ENCODE assay signal across 12 mouse cellular contexts in genomic region chr2:128296897-128297296, GRCm38 (mm10).
DNase-seq lines count a peak whose midpoint lies in the region; ATAC-seq and TF ChIP-seq lines count a peak whose summit lies in the region.
"Had no signal": no experiment of that assay in that cellular context is flagged by ENCODE, and none has a peak within 500 bp of the region (broad histone marks: within the 10 kb centered on the region; RNA-seq: fewer than 3 reads in every experiment).

No protein-coding gene starts in this region.

- H3K9me3 ChIP-seq in liver, postnatal 0 days (ENCODE audit: low read length): no peaks in the 10 kb centered on the region
- H3K9me3 ChIP-seq: embryonic facial prominence, embryonic 15.5 days had no signal

- no peak overlapping the region for H3K9ac ChIP-seq in liver, postnatal 0 days (replicated peaks)
- H3K9ac ChIP-seq: embryonic facial prominence, embryonic 15.5 days had no signal

- no peak overlapping the region for H3K4me2 ChIP-seq in liver, postnatal 0 days (ENCODE audit: low read depth, low read length)
- H3K4me2 ChIP-seq: embryonic facial prominence, embryonic 15.5 days had no signal

- no peak for TF ChIP-seq CTCF in lung, adult 2 months (IDR thresholded peaks at IDR 0.05; ENCODE audit: insufficient read depth, low read length)
- TF ChIP-seq CTCF in liver, postnatal 0 days (IDR thresholded peaks at IDR 0.05; ENCODE audit: low read depth): no peak

- H3K4me1 ChIP-seq in lung, adult 2 months (ENCODE audit: control insufficient read depth, insufficient read depth, low read length): peaks cover 6% of the 10 kb centered on the region; the same call in 1 of the 2 replicates
- peaks cover 13% of the 10 kb centered on the region for H3K4me1 ChIP-seq in liver, postnatal 0 days (ENCODE audit: insufficient read depth)

- peak; percentile 32 to 45 for DNase-seq in lung, adult 18-20 months
- no peak for DNase-seq in lung, adult 2 months
- DNase-seq in liver, postnatal 0 days: peak; percentile 36
- peak; percentile 49 for DNase-seq in thymus, postnatal 14 days
- no peak for DNase-seq in layer of hippocampus, adult 18-20 months (ENCODE audit: low spot score in 2 of 2)
- DNase-seq in right cerebral cortex, postnatal 10 days (ENCODE audit: low spot score in 2 of 2): no peak
- DNase-seq in cerebellum, adult 9-10 months: no peak
- DNase-seq: adrenal gland, postnatal 10 days had no signal

- no peak for TF ChIP-seq EP300 in liver, postnatal 0 days (IDR thresholded peaks at IDR 0.05; ENCODE audit: low read depth)

- H3K27me3 ChIP-seq in liver, postnatal 0 days (ENCODE audit: insufficient read depth, low read length): no peaks in the 10 kb centered on the region
- H3K27me3 ChIP-seq: embryonic facial prominence, embryonic 15.5 days had no signal

- no peak for TF ChIP-seq POLR2A in lung, adult 2 months (IDR thresholded peaks at IDR 0.05; ENCODE audit: borderline replicate concordance, extremely low read depth, low read depth, low read length)

- H3K27ac ChIP-seq in liver, postnatal 0 days (ENCODE audit: low read depth): no peak overlapping the region
- H3K27ac ChIP-seq: embryonic facial prominence, embryonic 15.5 days; hindbrain, postnatal 0 days had no signal

- ATAC-seq in common myeloid progenitor, adult 5-6 weeks (replicated peaks; ENCODE audit: low read depth, poor library complexity, severe bottlenecking): peak; percentile 57
- peak; percentile 47; the same call in 1 of the 2 replicates for ATAC-seq in liver, postnatal 0 days
- ATAC-seq: hindbrain, postnatal 0 days; midbrain, embryonic 16.5 days had no signal

- no peak overlapping the region for H3K4me3 ChIP-seq in lung, adult 2 months (replicated peaks; ENCODE audit: extremely low read depth, low read depth, low read length)
- H3K4me3 ChIP-seq in liver, postnatal 0 days (ENCODE audit: low read depth, low read length): no peak overlapping the region
- H3K4me3 ChIP-seq: embryonic facial prominence, embryonic 15.5 days had no signal

- H3K36me3 ChIP-seq in liver, postnatal 0 days (replicated peaks; ENCODE audit: insufficient read depth, low read length): no peaks in the 10 kb centered on the region
- H3K36me3 ChIP-seq: embryonic facial prominence, embryonic 15.5 days had no signal

- WGBS in lung, adult 2 months: 39% methylated on average over 5 of the region's 5 CpGs
- 14% methylated on average over 5 of the region's 5 CpGs for WGBS in liver, postnatal 0 days (ENCODE audit: insufficient replicate concordance)

Comparison
In these comparisons a context has a peak if more than half of its experiments do, and no peak if none do; other contexts are left out.
1. DNase-seq: peak in lung, adult 18-20 months (2 of 2), liver, postnatal 0 days (single experiment) and thymus, postnatal 14 days (single experiment); none in lung, adult 2 months (single experiment), layer of hippocampus, adult 18-20 months (0 of 2), right cerebral cortex, postnatal 10 days (0 of 2) and cerebellum, adult 9-10 months (single experiment).